Mouse (Mus musculus): ENCODE data around the gene Tln1. TPM values are rescaled to one million over a fixed set of nuclear protein-coding genes. Genes with fewer than 3 reads are reported as not detected.
A peak's percentile ranks its signal among the peaks of the same experiment; 100 is the strongest.

The Tln1 gene
- polyA plus RNA-seq, 1 experiment from 2014 or later, result 70.2 TPM

DNA sequence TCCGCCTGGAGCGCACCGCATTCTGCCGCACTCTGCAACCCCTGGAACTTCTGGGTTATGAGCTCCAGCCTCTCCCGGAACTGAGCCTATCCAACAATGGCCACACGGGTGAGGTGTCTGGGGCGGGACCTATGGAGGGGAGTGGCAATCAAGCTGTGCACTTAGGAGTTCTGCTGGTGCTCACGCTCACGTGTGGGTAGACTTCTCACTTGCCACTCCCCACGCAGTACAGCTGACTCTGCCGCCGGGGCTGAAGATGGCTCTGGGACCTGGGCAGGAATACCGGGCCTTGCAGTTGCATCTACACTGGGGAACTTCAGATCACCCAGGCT lies 53.9 kb downstream of the Tln1 start:
- WGBS, result 1% methylated on average over 13 of the region's 13 CpGs
- H3K9ac ChIP-seq (ENCODE audit: low read depth, low read length), result peak overlapping the region; percentile 65
- DNase-seq (ENCODE audit: low spot score) (peak; percentile 67), ATAC-seq (ENCODE audit: low read depth) (peak; percentile 73)
- H3K4me1 ChIP-seq (ENCODE audit: control insufficient read depth, insufficient read depth, low read length), result peaks cover 18% of the 10 kb centered on the region
- H3K4me3 ChIP-seq (ENCODE audit: low read depth, low read length), result peak overlapping the region; percentile 47
- peak overlapping the region; percentile 84 for H3K4me2 ChIP-seq (ENCODE audit: low read depth, low read length)
- H3K27ac ChIP-seq (replicated peaks; ENCODE audit: low read depth, low read length), result no peak overlapping the region
- H3K27me3 ChIP-seq (replicated peaks; ENCODE audit: control insufficient read depth, insufficient read depth, low read length), result no peaks in the 10 kb centered on the region
- no peaks in the 10 kb centered on the region for H3K9me3 ChIP-seq (ENCODE audit: control insufficient read depth, low read length)
- no peaks in the 10 kb centered on the region for H3K36me3 ChIP-seq (ENCODE audit: control insufficient read depth, insufficient read depth, low read length)

DNA sequence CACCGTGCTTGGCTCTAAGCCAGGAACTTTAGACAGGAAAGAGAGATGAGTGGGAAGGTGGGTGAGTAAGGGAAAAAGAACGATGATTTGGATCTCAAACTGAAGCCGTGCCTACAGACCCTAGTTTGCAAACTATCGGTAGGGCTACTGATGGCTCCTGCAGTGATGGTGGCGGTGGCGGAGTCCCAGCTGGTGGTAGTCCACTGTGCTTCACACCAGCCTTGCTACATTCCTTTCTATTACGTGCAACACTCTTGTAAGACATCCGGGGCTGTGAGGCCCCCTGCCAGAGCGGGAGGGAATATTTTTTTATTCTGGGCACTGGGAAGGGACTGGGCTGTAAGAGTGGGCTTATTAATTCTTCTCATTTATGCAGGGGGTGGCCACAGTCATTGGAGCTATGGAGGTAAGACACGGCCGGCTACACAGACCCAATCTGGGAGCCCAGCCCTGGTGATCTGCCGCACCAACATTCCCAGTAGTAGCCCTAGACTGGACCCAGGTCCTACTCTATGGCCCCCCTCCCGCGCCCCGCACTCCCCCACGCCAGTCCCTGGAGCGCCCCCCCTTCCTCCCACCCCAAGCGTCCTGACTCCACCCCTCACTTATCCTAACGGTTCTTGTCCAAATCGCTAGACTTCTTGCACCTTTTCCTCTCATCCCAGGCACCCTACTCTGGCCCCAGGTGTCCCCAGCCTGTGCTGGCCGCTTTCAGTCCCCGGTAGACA lies 54.4 kb downstream of the Tln1 start:
- ATAC-seq (ENCODE audit: low read depth), result peak; percentile 53
- WGBS, result 7% methylated on average over 16 of the region's 22 CpGs
- no peak overlapping the region for H3K27ac ChIP-seq (replicated peaks; ENCODE audit: low read depth, low read length)
- H3K4me2 ChIP-seq (ENCODE audit: low read depth, low read length), result peak overlapping the region; percentile 84
- H3K4me1 ChIP-seq (ENCODE audit: control insufficient read depth, insufficient read depth, low read length), result peaks cover 18% of the 10 kb centered on the region
- peak overlapping the region; percentile 65 for H3K9ac ChIP-seq (ENCODE audit: low read depth, low read length)
- H3K4me3 ChIP-seq (ENCODE audit: low read depth, low read length), result peak overlapping the region; percentile 47
- H3K9me3 ChIP-seq (ENCODE audit: control insufficient read depth, low read length), result no peaks in the 10 kb centered on the region
- no peaks in the 10 kb centered on the region for H3K36me3 ChIP-seq (ENCODE audit: control insufficient read depth, insufficient read depth, low read length)
- H3K27me3 ChIP-seq (replicated peaks; ENCODE audit: control insufficient read depth, insufficient read depth, low read length), result no peaks in the 10 kb centered on the region
- DNase-seq (ENCODE audit: low spot score), result peak; percentile 59

DNA sequence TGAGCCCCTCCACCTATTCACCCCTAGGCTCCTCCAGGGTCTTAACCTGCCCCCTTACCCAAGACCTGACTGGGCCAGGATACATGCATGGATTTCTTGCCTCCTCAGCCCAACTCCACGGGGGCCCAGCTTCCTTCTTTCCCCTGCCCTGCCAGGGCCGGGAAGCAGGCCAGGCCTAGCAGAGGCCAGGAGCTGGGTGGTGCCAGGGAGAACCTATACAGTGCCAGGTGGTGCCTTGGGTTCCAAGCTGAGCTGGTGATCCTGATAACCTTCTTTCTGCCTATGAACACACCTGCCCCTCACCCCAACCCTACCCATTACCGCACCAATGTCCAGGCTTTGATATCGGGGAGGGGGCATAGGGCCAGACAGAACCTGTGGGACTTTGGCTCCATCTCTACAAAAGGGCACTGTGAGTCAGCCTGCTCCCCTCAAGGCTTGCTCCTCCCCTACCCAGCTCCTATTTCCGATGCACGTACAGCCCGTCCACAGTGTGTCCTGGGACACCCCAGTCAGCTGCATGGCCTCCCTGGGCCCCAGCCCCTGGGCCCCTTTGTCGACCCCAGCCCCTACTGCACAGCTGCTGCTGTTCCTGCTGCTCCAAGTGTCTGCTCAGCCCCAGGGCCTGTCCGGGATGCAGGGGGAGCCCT lies 55.8 kb downstream of the Tln1 start, which contains the start of gene Car9:
TSS of gene Car9 (plus strand) at position 431 of the 650 bp plus-strand sequence.
- no peak within 1 kb of the TSS for H3K27ac ChIP-seq (replicated peaks; ENCODE audit: low read depth, low read length)
- ATAC-seq (ENCODE audit: low read depth), result no peak
- WGBS, result 50% methylated on average over 9 of the region's 9 CpGs
- no peaks in the 10 kb centered on the region for H3K27me3 ChIP-seq (replicated peaks; ENCODE audit: control insufficient read depth, insufficient read depth, low read length)
- peak within 1 kb of the TSS; percentile 84 for H3K4me2 ChIP-seq (ENCODE audit: low read depth, low read length)
- no peaks in the 10 kb centered on the region for H3K9me3 ChIP-seq (ENCODE audit: control insufficient read depth, low read length)
- H3K4me1 ChIP-seq (ENCODE audit: control insufficient read depth, insufficient read depth, low read length), result peaks cover 18% of the 10 kb centered on the region
- H3K36me3 ChIP-seq (ENCODE audit: control insufficient read depth, insufficient read depth, low read length), result no peaks in the 10 kb centered on the region
- H3K4me3 ChIP-seq (ENCODE audit: low read depth, low read length), result peak within 1 kb of the TSS; percentile 47
- no peak for DNase-seq (ENCODE audit: low spot score)
- H3K9ac ChIP-seq (ENCODE audit: low read depth, low read length), result peak within 1 kb of the TSS; percentile 65; the same call in 1 of the 2 replicates

DNA sequence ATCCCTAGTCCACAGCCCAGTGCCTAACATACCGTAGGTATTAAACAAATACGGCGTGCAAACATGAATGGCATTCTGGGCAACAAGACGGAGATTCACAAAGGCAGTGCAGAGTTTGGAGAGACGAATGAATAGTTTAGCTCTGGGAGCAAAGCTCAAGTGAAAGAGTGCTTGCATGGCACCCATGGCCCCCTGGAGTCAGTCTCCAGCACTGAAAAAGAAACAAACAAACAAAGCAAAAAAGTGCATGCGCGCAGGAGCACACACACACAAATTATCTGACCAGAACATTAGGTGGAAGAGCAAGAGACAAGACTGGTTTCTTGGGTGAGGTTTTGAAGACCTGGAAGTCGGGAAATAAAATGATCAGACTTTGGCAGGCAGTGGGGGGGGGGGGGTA lies 56.4 kb downstream of the Tln1 start:
- peaks cover 18% of the 10 kb centered on the region for H3K4me1 ChIP-seq (ENCODE audit: control insufficient read depth, insufficient read depth, low read length)
- no peak overlapping the region for H3K27ac ChIP-seq (replicated peaks; ENCODE audit: low read depth, low read length)
- H3K9me3 ChIP-seq (ENCODE audit: control insufficient read depth, low read length), result no peaks in the 10 kb centered on the region
- H3K27me3 ChIP-seq (replicated peaks; ENCODE audit: control insufficient read depth, insufficient read depth, low read length), result no peaks in the 10 kb centered on the region
- WGBS, result 80% methylated on average over 8 of the region's 8 CpGs
- H3K36me3 ChIP-seq (ENCODE audit: control insufficient read depth, insufficient read depth, low read length), result no peaks in the 10 kb centered on the region
- no peak for ATAC-seq (ENCODE audit: low read depth)
- no peak for DNase-seq (ENCODE audit: low spot score)
- no peak overlapping the region for H3K9ac ChIP-seq (ENCODE audit: low read depth, low read length)
- no peak overlapping the region for H3K4me2 ChIP-seq (ENCODE audit: low read depth, low read length)
- H3K4me3 ChIP-seq (ENCODE audit: low read depth, low read length), result no peak overlapping the region

DNA sequence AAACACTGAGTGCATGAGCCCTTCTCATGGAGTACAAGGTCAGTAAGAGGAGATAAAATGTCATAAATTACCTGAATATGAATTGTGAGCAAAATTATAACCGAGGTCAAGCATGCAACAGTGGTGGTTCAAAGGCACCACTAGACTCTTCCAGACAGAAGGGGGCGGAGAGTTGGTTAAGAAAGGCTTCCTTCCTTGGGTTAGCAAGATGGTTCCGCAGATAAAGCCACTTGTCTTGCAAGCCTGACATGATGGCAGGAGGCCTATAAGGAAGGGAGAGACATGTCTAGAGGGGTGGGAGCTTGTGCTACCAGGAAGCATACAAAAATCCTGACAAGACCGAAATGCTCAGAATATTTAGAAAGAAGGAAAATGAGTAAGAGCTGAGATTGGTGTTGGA lies 58.2 kb downstream of the Tln1 start:
- Histone ChIP-seq H3K9me3 (ENCODE audit: control insufficient read depth, low read length) (no peaks in the 10 kb centered on the region), H3K27me3 (replicated peaks; ENCODE audit: control insufficient read depth, insufficient read depth, low read length) (no peaks in the 10 kb centered on the region), H3K36me3 (ENCODE audit: control insufficient read depth, insufficient read depth, low read length) (no peaks in the 10 kb centered on the region), H3K27ac (replicated peaks; ENCODE audit: low read depth, low read length) (no peak overlapping the region), H3K4me1 (ENCODE audit: control insufficient read depth, insufficient read depth, low read length) (peaks cover 23% of the 10 kb centered on the region), H3K4me2 (ENCODE audit: low read depth, low read length) (no peak overlapping the region), H3K4me3 (ENCODE audit: low read depth, low read length) (no peak overlapping the region), H3K9ac (ENCODE audit: low read depth, low read length) (no peak overlapping the region)
- 91% methylated on average over 4 of the region's 4 CpGs for WGBS
- DNase-seq (ENCODE audit: low spot score), result no peak
- ATAC-seq (ENCODE audit: low read depth), result no peak

DNA sequence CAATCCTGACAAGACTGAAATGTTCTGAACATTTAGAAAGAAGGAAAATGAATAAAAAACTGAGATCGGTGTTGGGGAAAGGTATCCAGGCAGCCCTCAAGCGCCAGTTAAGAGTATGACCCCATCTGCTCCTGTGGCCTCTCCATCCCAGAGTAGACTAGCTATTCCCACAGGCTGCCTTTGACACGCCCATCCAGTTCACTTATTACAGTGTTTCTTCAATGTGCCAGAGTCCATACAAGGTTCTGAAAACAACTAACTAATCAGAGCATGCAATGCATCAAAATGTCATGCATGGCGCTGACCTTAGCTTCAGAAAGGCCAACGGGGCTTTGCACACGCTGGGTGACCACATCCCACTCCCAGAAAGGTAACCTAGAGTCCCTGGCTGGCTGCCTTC lies 59.0 kb downstream of the Tln1 start:
- Histone ChIP-seq H3K27me3 (replicated peaks; ENCODE audit: control insufficient read depth, insufficient read depth, low read length) (no peaks in the 10 kb centered on the region), H3K36me3 (ENCODE audit: control insufficient read depth, insufficient read depth, low read length) (no peaks in the 10 kb centered on the region), H3K4me3 (ENCODE audit: low read depth, low read length) (no peak overlapping the region), H3K9me3 (ENCODE audit: control insufficient read depth, low read length) (no peaks in the 10 kb centered on the region), H3K27ac (replicated peaks; ENCODE audit: low read depth, low read length) (no peak overlapping the region), H3K4me2 (ENCODE audit: low read depth, low read length) (no peak overlapping the region), H3K4me1 (ENCODE audit: control insufficient read depth, insufficient read depth, low read length) (peaks cover 17% of the 10 kb centered on the region), H3K9ac (ENCODE audit: low read depth, low read length) (no peak overlapping the region)
- 80% methylated on average over 6 of the region's 6 CpGs for WGBS
- no peak for DNase-seq (ENCODE audit: low spot score)
- ATAC-seq (ENCODE audit: low read depth), result no peak

DNA sequence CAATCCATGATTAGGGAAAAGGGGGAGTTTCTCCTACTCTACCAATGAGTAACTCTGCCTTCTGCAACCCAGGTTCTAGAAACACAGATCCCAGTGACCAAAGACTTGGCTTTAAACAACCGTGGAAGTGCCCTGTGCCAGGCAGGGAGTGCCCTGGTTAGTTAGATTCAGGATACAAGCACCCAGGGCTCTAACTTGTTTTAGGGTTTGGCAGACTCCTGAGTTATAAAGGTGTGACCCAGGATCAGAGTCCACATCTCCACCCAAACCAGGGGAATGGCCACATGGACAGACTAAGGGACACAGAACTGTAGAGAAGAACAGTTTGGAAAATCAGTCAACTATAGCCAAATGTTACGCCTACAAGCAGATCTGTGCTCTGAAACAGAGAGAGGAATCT lies 59.5 kb downstream of the Tln1 start:
- Histone ChIP-seq H3K4me3 (ENCODE audit: low read depth, low read length) (no peak overlapping the region), H3K4me1 (ENCODE audit: control insufficient read depth, insufficient read depth, low read length) (peaks cover 17% of the 10 kb centered on the region), H3K4me2 (ENCODE audit: low read depth, low read length) (no peak overlapping the region), H3K27me3 (replicated peaks; ENCODE audit: control insufficient read depth, insufficient read depth, low read length) (no peaks in the 10 kb centered on the region), H3K9ac (ENCODE audit: low read depth, low read length) (no peak overlapping the region), H3K27ac (replicated peaks; ENCODE audit: low read depth, low read length) (no peak overlapping the region), H3K9me3 (ENCODE audit: control insufficient read depth, low read length) (no peaks in the 10 kb centered on the region), H3K36me3 (ENCODE audit: control insufficient read depth, insufficient read depth, low read length) (no peaks in the 10 kb centered on the region)
- 71% methylated on average over 2 of the region's 2 CpGs for WGBS
- DNase-seq (ENCODE audit: low spot score) (no peak), ATAC-seq (ENCODE audit: low read depth) (no peak)

DNA sequence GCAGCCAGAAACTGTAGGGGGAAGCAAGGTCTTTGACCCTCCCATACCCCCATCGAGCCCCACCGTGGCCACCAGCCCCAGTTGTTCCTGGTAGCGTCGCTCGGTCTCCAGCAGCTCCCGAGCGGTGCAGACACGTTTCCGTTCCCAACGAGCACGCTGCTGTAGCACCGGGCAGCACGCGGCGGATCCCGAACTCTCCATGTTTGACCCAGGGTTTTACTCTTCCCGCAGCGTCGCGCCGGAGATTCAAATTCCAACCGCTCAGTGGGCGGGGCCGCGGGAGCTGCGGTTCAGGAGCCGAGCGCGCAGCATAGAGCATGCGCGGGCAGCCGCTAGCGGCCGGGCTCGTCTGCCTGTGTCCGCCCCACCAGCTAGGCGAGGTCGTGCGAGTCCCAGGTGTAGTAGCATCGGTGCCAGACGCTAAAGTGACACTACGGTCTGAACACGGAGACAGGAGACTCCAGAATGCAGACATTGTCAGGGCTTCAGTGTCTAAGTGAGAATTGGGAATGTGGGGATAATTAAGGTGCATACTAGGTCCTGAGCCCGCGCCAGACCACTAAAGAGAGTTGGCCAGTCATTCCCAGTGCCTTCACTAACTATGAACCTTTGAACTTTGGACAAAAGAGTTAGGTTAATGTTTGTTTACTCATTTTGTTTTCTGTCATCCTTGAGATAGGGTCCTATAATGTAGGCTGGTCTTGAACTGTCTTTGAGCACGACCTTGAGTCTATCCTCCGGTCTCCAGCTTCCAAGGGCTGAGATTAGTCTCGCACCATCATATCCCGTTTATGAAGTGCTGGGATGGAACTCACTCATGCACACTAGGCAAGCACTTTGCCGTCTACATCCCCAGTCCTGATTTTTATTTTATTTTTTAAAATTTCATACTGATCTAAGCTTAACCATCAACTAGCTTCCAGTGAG lies 62.8 kb downstream of the Tln1 start, which contains the start of gene Arhgef39:
TSS of gene Arhgef39 (minus strand) at position 289 of the 927 bp plus-strand sequence.
- 7% methylated on average over 50 of the region's 50 CpGs for WGBS
- H3K36me3 ChIP-seq (ENCODE audit: control insufficient read depth, insufficient read depth, low read length), result peaks cover 15% of the 10 kb centered on the region; the same call in 1 of the 2 replicates
- peak; percentile 93 for DNase-seq (ENCODE audit: low spot score)
- peak; percentile 91 for ATAC-seq (ENCODE audit: low read depth)
- H3K4me2 ChIP-seq (ENCODE audit: low read depth, low read length), result peak within 1 kb of the TSS; percentile 82
- H3K4me1 ChIP-seq (ENCODE audit: control insufficient read depth, insufficient read depth, low read length), result peaks cover 15% of the 10 kb centered on the region
- H3K9ac ChIP-seq (ENCODE audit: low read depth, low read length), result peak within 1 kb of the TSS; percentile 72
- peak within 1 kb of the TSS; percentile 65 for H3K4me3 ChIP-seq (ENCODE audit: low read depth, low read length)
- no peaks in the 10 kb centered on the region for H3K9me3 ChIP-seq (ENCODE audit: control insufficient read depth, low read length)
- H3K27me3 ChIP-seq (replicated peaks; ENCODE audit: control insufficient read depth, insufficient read depth, low read length), result no peaks in the 10 kb centered on the region
- peak within 1 kb of the TSS; percentile 29; the same call in 1 of the 2 replicates for H3K27ac ChIP-seq (replicated peaks; ENCODE audit: low read depth, low read length)

Measured in embryonic facial prominence, embryonic 14.5 days (tissue).